Mouse (Mus musculus): ENCODE measurements at regions not wholly inside any gene's neighbourhood (a gene's known extent, or its start where the extent isn't known, plus 50 kb on each side); places are given as distances from the start of the nearest gene placed in this dataset.

DNA sequence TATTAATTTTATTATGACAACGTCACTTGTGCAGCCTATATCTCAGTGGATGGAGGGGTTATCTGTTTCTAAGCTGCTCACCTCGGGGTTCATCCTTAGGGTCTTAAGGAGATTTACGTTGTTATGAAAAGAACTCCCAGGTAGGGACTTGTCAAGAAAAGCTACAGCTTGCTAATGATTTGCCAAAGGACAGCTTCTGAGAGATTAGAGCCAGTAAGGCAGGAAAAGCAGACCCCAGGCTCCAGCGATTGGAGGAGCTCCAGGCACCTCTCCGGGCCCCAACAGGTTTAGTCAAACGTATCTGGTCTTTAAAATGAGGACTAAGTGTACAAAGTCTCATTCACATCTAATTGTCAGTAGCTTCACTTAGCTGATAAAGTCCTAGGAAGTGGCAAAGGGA is 59.8 kb upstream of the Lpar1 start:
- no peak overlapping the region for H3K4me2 ChIP-seq (ENCODE audit: low read length)
- H3K9ac ChIP-seq (ENCODE audit: low read length), result no peak overlapping the region
- WGBS, result 40% methylated on average over 6 of the region's 6 CpGs
- no peak for DNase-seq (ENCODE audit: low spot score)
- no peaks in the 10 kb centered on the region for H3K9me3 ChIP-seq (ENCODE audit: control insufficient read depth, low read length)
- no peak for ATAC-seq (replicated peaks; ENCODE audit: low FRiP score, low TSS enrichment, low read depth)
- no peaks in the 10 kb centered on the region for H3K4me1 ChIP-seq (replicated peaks; ENCODE audit: control insufficient read depth, insufficient read depth, low read length)
- H3K27ac ChIP-seq (ENCODE audit: low read depth), result no peak overlapping the region
- no peak overlapping the region for H3K4me3 ChIP-seq (ENCODE audit: low read depth, low read length)
- no peaks in the 10 kb centered on the region for H3K27me3 ChIP-seq (replicated peaks; ENCODE audit: control insufficient read depth, insufficient read depth, low read length)
- no peaks in the 10 kb centered on the region for H3K36me3 ChIP-seq (ENCODE audit: control insufficient read depth, insufficient read depth, low read length)

DNA sequence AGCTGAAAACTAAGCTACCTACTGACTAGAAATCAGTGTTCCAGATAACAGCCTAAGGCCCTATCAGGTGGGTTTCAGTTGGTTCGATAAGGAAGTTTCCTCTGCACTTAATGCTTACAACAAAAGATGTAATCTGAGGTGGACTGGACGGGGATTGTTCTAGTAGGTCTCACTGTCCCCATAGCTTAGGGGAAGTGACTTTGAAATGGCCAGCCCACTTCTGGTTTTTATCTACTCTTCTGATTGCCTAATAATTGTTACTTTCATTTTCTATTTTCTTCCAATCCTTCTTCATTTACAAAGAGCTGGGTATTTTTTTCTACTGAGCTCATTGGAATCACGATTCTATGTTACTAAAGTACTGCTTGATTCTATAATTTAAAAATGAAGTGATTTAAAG is 59.3 kb upstream of the Lpar1 start:
- no peaks in the 10 kb centered on the region for H3K27me3 ChIP-seq (replicated peaks; ENCODE audit: control insufficient read depth, insufficient read depth, low read length)
- DNase-seq (ENCODE audit: low spot score) (no peak), ATAC-seq (replicated peaks; ENCODE audit: low FRiP score, low TSS enrichment, low read depth) (no peak)
- no peak overlapping the region for H3K9ac ChIP-seq (ENCODE audit: low read length)
- H3K9me3 ChIP-seq (ENCODE audit: control insufficient read depth, low read length), result peaks cover 3% of the 10 kb centered on the region; the same call in 1 of the 2 replicates
- no peaks in the 10 kb centered on the region for H3K36me3 ChIP-seq (ENCODE audit: control insufficient read depth, insufficient read depth, low read length)
- no peak overlapping the region for H3K4me3 ChIP-seq (ENCODE audit: low read depth, low read length)
- H3K27ac ChIP-seq (ENCODE audit: low read depth), result no peak overlapping the region
- no peak overlapping the region for H3K4me2 ChIP-seq (ENCODE audit: low read length)
- 76% methylated on average over 3 of the region's 3 CpGs for WGBS
- H3K4me1 ChIP-seq (replicated peaks; ENCODE audit: control insufficient read depth, insufficient read depth, low read length), result no peaks in the 10 kb centered on the region

DNA sequence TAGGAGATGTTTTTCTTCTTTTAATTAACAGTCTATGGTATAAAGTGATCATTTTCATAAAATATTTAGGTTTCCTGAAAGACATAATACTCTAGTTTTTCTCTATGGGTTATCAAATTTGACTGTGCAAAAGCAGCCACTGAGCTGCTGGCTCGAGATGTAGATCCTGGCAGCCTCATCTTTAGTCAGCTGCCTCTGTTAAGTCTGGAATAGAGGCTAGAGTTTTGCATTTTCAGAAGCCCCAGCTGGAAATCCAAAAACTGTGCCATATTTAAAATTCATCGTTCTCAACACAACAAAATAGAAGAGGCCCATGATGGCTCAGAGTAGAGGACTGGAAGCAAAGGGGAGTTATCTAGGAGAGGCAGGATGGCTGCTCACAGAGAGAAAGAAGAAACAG is 53.8 kb upstream of the Lpar1 start:
- DNase-seq (ENCODE audit: low spot score), result no peak
- Histone ChIP-seq H3K4me1 (replicated peaks; ENCODE audit: control insufficient read depth, insufficient read depth, low read length) (no peaks in the 10 kb centered on the region), H3K27me3 (replicated peaks; ENCODE audit: control insufficient read depth, insufficient read depth, low read length) (no peaks in the 10 kb centered on the region), H3K4me2 (ENCODE audit: low read length) (no peak overlapping the region), H3K4me3 (ENCODE audit: low read depth, low read length) (no peak overlapping the region), H3K9me3 (ENCODE audit: control insufficient read depth, low read length) (peaks cover 5% of the 10 kb centered on the region; the same call in 1 of the 2 replicates), H3K9ac (ENCODE audit: low read length) (no peak overlapping the region), H3K27ac (ENCODE audit: low read depth) (no peak overlapping the region), H3K36me3 (ENCODE audit: control insufficient read depth, insufficient read depth, low read length) (no peaks in the 10 kb centered on the region)
- ATAC-seq (replicated peaks; ENCODE audit: low FRiP score, low TSS enrichment, low read depth), result no peak
- 86% methylated on average over 2 of the region's 2 CpGs for WGBS

DNA sequence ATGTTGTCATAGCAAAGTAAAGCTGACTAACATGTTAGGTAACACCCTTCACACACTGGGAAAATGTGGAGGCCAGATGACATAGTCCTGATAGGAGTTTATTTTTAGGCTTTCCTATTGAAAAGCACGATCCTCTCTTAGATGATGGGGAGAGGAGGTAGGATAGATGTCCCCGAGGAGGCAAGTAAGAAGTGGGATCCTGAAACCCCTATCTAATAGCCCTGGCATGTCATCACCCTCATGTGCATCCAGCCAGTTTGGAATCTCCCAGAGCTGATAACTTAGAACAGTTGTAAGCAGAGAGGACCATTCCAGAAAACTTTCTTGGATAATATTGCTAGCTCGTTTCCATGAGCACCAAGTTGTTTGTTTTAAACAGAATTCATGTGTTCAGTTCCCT is 52.2 kb upstream of the Lpar1 start:
- Histone ChIP-seq H3K9ac (ENCODE audit: low read length) (no peak overlapping the region), H3K4me1 (replicated peaks; ENCODE audit: control insufficient read depth, insufficient read depth, low read length) (no peaks in the 10 kb centered on the region), H3K4me3 (ENCODE audit: low read depth, low read length) (no peak overlapping the region), H3K36me3 (ENCODE audit: control insufficient read depth, insufficient read depth, low read length) (no peaks in the 10 kb centered on the region), H3K4me2 (ENCODE audit: low read length) (no peak overlapping the region), H3K27ac (ENCODE audit: low read depth) (no peak overlapping the region), H3K9me3 (ENCODE audit: control insufficient read depth, low read length) (peaks cover 5% of the 10 kb centered on the region; the same call in 1 of the 2 replicates), H3K27me3 (replicated peaks; ENCODE audit: control insufficient read depth, insufficient read depth, low read length) (no peaks in the 10 kb centered on the region)
- ATAC-seq (replicated peaks; ENCODE audit: low FRiP score, low TSS enrichment, low read depth) (no peak), DNase-seq (ENCODE audit: low spot score) (no peak)
- WGBS, result 79% methylated on average over 3 of the region's 3 CpGs

Data from intestine, embryonic 14.5 days (tissue).